Mouse (Mus musculus) lung, adult 18-20 months (tissue): ENCODE measurements around the gene Kat8.

Source experiments
- DNase-seq, 2 experiments: peaks; one replicate each; pipeline ENCODE4 v3.0.0; 2022; ENCODE audit warnings: mixed read lengths in 2 of 2

The Kat8 gene

GRCm38 (mm10) chr7:127898179-127898956, 13.9 kb upstream of the Kat8 start:
- no peak for DNase-seq

GRCm38 (mm10) chr7:127899997-127900396, 12.3 kb upstream of the Kat8 start:
- no peak for DNase-seq

GRCm38 (mm10) chr7:127901772-127902171, 10.5 kb upstream of the Kat8 start:
- no peak for DNase-seq

GRCm38 (mm10) chr7:127903971-127904796, 8.1 kb upstream of the Kat8 start, which contains the start of gene Bckdk:
Gene Bckdk (plus strand): TSS chr7:127904082.
- DNase-seq = peak; percentile 78 to 82

DNA sequence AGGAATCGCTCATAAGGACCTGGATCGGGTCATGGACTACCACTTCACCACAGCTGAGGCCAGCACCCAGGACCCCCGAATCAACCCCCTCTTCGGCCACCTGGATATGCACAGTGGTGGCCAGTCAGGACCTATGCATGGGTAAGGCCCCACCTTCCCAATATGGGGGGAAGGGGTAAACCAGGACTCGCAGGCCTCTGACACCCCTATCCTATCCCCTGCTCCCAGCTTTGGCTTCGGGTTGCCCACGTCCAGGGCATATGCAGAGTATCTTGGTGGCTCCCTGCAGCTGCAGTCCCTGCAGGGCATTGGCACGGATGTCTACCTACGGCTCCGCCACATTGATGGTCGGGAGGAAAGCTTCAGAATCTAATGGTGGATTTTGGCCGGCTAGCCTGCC, 4.4 kb upstream of the Kat8 start:
- DNase-seq = no peak

GRCm38 (mm10) chr7:127908656-127909055, 3.7 kb upstream of the Kat8 start:
- no peak for DNase-seq

DNA sequence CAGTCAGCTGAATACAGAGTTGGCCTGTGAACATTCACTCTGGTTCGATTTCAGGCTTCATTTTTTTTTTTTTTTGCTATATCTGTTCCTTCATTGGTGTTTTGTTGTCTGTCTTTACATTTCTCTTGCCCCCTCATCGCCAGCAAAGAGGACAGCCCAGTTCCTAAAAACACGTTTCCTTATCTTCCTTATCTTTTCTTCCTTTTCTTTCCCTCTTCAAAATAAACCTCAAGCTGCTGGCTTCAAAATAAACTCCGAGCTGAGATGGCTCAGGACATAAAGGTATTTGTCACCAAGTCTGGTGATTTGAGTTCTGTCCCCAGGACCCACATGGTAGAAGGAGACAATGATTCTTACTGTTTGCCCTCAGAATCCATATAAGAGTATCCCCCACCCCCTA, 622 bp downstream of the Kat8 start:
- no peak for DNase-seq

GRCm38 (mm10) chr7:127915293-127915692, 3.0 kb downstream of the Kat8 start:
- DNase-seq = no peak

GRCm38 (mm10) chr7:127918203-127918602, 5.9 kb downstream of the Kat8 start:
- peak; percentile 62 to 65 for DNase-seq

DNA sequence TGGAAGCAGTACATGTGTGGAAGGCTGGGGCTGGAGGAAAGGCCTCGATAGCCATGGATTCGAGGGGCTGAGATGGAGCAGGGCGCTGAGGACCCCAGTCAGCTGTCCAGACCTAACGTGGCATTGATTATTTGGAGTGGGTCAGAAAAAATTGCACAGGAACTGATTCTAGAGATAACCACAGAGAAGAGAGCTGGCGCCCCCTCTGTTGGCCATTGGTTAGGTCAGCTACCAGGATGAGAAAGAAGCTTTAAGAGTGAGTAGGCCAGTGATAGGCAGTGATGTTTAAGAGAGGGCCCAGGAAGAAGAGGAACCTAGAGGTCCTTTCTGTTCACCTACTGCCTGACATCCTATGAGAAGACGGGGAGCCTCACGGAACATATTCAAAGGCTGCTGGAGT, 7.0 kb downstream of the Kat8 start:
- no peak for DNase-seq

DNA sequence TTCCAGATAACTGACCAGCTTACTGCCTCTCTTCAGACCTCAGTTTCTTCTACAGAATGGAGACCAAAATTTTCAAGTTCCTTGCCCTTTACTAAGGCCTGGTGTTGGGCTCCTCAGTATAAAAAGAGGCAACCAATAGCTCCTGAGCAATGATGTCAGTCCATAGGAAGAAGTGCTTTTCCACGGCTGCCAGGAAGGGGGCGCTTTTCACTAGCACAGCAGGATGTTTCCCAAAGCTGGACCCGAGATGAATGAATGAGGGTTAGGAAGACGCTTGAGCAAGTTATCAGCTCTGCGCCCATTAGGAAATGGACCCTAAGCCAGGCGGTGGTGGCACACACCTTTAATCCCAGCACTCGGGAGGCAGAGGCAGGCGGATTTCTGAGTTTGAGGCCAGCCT, 9.2 kb downstream of the Kat8 start:
- no peak for DNase-seq

GRCm38 (mm10) chr7:127922451-127923275, 10.3 kb downstream of the Kat8 start:
- DNase-seq = no peak

DNA sequence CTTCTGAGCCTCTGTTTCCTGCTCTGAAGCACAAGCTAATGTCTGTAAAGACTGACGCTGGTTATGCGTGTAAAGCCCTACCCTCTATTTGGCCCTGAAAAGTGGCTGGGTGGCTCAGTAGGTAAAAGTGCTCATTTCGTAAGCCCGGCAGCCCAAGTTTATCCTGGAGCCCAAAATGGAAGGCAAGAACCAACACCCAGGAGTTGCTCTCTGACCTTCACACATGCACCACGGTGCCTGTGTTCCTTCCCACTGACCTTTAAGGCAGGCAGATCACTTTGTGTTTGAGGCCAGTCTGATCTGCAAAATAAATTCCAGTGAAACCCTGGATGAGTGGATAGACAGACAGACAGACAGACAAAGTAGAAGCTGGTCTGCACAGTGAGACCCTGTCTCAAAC, 11.4 kb downstream of the Kat8 start:
- no peak for DNase-seq

- peak; percentile 86 to 92 for DNase-seq
These were observed 12.9 kb downstream of the Kat8 start for GRCm38 (mm10) chr7:127925252-127925651.

GRCm38 (mm10) chr7:127926066-127926465, 13.8 kb downstream of the Kat8 start:
- no peak for DNase-seq

DNA sequence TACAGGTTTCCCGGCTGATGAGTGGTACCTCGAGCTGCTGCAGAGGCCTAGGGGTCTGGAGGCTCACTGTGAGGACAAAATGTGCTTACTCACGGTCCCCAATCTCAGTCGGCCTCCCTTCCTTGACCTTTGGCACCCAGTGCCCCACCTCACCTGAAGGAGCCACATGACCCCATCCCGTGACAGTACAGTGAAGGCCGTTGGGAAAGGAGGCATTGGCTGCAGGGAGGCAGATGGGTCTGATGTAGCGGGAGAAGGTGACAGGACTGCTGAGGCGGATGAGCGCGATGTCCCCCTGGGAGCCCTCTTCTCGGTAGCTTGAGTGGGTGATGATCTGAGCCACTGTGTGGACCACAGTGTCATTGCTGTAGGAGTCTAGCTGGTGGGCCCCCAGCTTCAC, 14.5 kb downstream of the Kat8 start:
- no peak for DNase-seq

DNA sequence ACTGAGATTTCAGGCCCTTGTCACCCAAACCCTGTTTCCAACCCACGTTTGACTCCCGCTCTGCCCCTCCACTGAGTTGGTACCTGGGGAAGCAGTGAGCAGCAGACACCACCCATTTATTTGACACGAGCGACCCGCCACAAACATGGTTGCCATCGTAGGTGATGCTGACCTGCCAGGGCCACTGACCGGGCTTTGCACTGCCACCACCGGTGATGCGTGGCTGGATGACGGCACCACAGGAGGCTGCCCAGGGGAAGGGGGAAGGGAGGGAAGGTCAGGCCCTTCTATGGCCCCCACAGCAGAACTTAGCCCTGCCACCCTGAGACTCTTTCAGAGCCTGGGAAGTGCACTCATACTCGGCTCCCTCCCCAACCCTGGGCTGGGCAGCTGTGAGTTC, 15.4 kb downstream of the Kat8 start:
- no peak for DNase-seq

DNA sequence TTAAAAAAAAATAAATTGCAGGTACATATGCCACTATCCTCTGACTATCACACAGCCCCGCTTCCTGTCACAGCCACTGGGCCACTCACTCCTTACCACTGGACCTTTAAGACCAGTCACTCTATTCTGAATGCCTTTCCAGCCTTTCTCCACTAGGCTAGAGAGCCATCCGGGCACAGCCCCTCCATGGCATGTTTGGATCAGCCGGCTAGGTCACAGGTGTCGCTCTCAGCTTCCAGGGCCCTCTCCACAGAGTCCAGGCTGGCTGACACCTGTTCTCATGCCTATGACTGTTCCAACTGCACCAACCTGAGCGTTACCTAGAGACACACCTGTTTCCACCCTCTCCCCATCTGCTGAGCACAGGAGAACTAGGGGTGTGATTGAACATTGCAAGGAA, 16.3 kb downstream of the Kat8 start:
- DNase-seq = peak in 1 of 2 experiments; percentile 70

- DNase-seq = peak; percentile 90 to 93
These were observed 17.6 kb downstream of the Kat8 start, which contains the start of gene Prss8 for GRCm38 (mm10) chr7:127929923-127930322. Gene Prss8 (minus strand): TSS chr7:127930104.

DNA sequence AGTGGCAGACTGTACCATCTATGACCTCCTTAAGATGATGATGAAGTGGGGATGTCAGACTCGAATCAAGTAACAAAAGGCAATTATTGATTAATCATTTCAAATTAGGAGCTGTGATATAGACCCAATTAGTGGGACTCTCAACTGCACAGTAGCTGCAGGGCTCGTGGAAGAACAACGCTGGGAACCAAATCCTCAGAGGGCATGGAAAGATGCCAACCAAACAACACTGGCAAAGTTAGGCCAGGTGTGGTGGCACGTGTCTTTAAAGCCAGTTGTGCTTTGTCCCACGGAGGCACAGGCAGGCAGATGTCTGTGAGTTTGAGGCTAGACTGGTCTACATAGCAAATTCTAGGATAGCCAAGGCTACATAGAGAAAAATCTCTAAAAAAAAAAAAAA, 18.3 kb downstream of the Kat8 start:
- no peak for DNase-seq

GRCm38 (mm10) chr7:127931351-127932135, 19.2 kb downstream of the Kat8 start:
- peak; percentile 79 to 82 for DNase-seq
